Mouse (Mus musculus) liver, embryonic 15.5 days (tissue): ENCODE data around the gene Aplnr. TPM values are rescaled to one million over a fixed set of nuclear protein-coding genes. Genes with fewer than 3 reads are reported as not detected.
A peak's percentile ranks its signal among the peaks of the same experiment; 100 is the strongest.

Experiments used
- ATAC-seq: fragments of 200-750 bp; cut with Nextera tagmentation; 2 replicates; pipeline ENCODE4 v1.8.0; 2017; ENCODE audit warnings: moderate number of reproducible peaks, mild to moderate bottlenecking, moderate library complexity; ENCODE audit not compliant: insufficient read depth
- H3K27ac ChIP-seq: fragments of 300-500 bp; sonication (generic); replicated peaks from 2 replicates; pipeline ENCODE4 v1.5.1; 2015; ENCODE audit warnings: mild to moderate bottlenecking, inconsistent platforms
- H3K27me3 ChIP-seq: fragments of 300-500 bp; sonication (generic); 2 replicates; pipeline ENCODE4 v1.6.1; 2015; ENCODE audit warnings: mild to moderate bottlenecking, inconsistent platforms
- H3K36me3 ChIP-seq: fragments of 300-500 bp; sonication (generic); replicated peaks from 2 replicates; pipeline ENCODE4 v1.6.1; 2015; ENCODE audit warnings: moderate library complexity, mild to moderate bottlenecking, inconsistent platforms
- H3K4me1 ChIP-seq: fragments of 300-500 bp; sonication (generic); replicated peaks from 2 replicates; pipeline ENCODE4 v1.6.1; 2015; ENCODE audit warnings: inconsistent platforms
- H3K4me2 ChIP-seq: fragments of 300-500 bp; sonication (generic); 2 replicates; pipeline ENCODE4 v1.6.1; 2015; ENCODE audit warnings: moderate library complexity, mild to moderate bottlenecking, inconsistent platforms
- H3K4me3 ChIP-seq: fragments of 300-500 bp; sonication (generic); replicated peaks from 2 replicates; pipeline ENCODE4 v1.5.1; 2015; ENCODE audit warnings: mild to moderate bottlenecking, inconsistent platforms
- H3K9ac ChIP-seq: fragments of 300-500 bp; sonication (generic); 2 replicates; pipeline ENCODE4 v1.6.1; 2015; ENCODE audit warnings: moderate library complexity, mild to moderate bottlenecking, inconsistent platforms
- H3K9me3 ChIP-seq: fragments of 300-500 bp; sonication (generic); replicated peaks from 2 replicates; pipeline ENCODE4 v1.6.1; 2016; ENCODE audit warnings: inconsistent platforms
- WGBS: fragments of 180-500 bp; shearing (Covaris S2); methylation state at CpG from one replicate; pipeline ENCODE4 v1.1.7; 2015; ENCODE audit warnings: mixed read lengths; ENCODE audit not compliant: insufficient replicate concordance; 5-methylcytosine and 5-hydroxymethylcytosine counted together
- polyA plus RNA-seq: library from polyadenylated mRNA; unstranded; fragments of >200 nt; fragmentation: Nextera tagmentation; extraction: Ambion mirVana; gene quantifications from 2 replicates; pipeline ENCODE4 v1.2.1, GENCODE M21; 2015

Aplnr gene
- polyA plus RNA-seq, 1 experiment from 2014 or later = 1.6 TPM

DNA sequence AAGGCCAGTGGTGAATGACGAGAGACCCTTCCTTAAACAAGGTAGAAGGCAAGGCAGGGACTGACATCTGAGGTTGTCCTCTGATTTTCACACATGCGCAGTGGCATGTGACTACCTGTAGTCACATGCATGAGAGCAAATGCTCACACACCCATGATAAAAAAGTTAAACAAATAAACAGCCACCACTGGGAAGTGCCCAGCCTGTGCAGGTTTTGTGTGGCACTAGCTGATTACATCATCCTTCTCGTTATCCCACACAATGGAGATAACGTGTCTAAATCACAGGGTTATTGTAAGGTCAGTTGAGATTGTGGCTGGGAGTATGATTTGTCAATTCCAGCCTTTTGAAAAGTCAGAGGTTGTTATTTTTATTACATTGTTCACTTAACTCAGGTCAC is 29.1 kb upstream of the Aplnr start:
- Histone ChIP-seq H3K9ac (no peak overlapping the region), H3K4me3 (no peak overlapping the region), H3K4me1 (no peaks in the 10 kb centered on the region), H3K9me3 (no peaks in the 10 kb centered on the region), H3K4me2 (no peak overlapping the region), H3K27ac (no peak overlapping the region), H3K36me3 (no peaks in the 10 kb centered on the region), H3K27me3 (no peaks in the 10 kb centered on the region)
- ATAC-seq = no peak
- WGBS = 49% methylated on average over 4 of the region's 4 CpGs

DNA sequence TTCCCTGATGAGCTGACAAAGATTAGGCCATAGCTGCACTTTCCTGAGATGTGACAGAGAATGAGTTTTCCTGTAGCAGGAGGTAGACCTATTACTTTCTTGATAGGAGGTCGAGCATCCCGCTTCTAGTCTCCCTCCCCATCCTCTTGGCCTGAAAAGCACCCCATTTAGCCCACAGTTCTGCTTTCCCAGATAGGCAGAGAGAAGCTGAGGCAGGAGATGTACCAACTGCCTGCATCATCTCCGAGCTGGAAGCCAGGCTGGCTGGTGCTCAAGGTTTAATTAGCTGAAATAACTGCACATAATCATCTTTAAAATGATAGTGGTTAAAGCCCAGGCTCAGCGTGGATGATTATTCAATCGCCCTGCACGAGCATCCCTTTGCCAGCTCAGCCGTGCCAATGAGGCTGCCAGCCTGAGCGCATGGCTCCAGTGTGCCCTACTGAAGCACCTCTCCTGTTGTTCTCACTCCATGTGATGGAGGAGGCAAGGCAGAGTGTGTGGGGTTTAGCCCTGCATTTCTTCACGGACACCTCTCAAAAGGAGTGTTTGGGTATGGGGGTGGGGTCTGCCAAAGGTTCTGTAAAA is 25.6 kb upstream of the Aplnr start:
- no peak overlapping the region for H3K9ac ChIP-seq
- ATAC-seq = no peak
- H3K27me3 ChIP-seq = no peaks in the 10 kb centered on the region
- no peaks in the 10 kb centered on the region for H3K9me3 ChIP-seq
- H3K4me3 ChIP-seq = no peak overlapping the region
- H3K36me3 ChIP-seq = no peaks in the 10 kb centered on the region
- H3K4me2 ChIP-seq = no peak overlapping the region
- H3K4me1 ChIP-seq = no peaks in the 10 kb centered on the region
- WGBS = 64% methylated on average over 9 of the region's 9 CpGs
- H3K27ac ChIP-seq = no peak overlapping the region

DNA sequence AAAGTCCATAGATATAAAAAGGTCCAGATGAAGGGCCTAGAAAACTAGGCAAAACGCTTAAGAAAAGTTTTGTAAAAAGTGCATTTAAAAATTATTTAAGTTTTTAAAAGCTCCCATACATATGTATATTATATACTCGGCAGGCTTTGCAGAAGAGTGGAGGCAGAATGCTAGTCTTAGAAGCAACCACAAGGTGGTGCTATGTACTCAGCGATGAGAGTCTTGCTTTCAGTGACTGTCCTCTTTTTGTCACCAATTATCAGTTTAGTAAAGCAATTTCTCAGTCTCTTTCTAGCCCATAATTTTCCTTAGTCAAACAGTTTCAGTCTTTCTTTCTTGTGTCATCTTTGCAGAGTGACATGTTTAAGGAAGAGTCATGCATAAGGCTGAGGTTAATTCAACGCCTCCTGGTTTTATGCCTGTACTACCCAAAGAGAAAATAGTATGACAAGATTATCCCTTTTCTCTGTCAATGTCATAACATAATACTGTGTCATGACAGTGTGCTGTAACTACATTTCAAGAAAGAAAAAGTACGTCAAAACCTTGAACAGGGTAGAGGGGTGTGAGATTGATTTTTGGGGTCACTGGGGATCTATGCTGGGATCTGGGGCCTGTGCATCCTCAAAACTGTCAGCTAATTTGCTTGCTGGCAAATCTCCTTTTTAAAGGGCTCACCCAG is 12.7 kb upstream of the Aplnr start:
- ATAC-seq = no peak

DNA sequence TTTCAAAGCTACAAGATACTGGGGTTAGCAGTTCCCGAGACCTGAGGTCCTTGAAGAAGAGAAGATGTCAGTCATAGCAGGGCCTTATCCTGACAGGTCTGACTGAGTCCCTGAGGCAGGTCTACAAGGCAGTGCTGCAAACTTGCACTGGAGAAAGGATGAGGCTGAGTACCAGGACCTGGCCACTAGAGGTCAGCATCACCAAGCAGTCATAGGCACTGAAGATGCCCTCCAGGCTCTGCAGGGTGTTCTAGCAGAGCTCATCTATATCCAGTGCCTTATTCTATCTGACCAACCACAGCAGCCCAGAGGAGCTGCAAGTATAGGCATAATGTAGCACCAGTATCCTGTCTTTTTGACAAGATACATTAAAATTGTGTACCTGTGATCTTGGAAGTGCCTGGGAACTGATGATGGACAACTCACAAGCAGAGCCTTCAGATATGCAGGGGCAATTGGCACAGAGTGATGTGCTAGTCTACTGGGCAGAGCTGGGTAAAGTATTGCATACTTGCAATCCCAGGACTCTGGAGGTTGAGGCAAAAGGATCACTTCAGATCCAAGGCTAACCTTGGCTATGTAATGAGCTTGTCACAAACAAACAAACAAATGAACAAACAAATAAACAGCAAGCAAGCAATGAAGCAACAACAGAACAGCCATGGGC is 12.0 kb upstream of the Aplnr start:
- Histone ChIP-seq H3K9me3 (no peaks in the 10 kb centered on the region), H3K4me2 (no peak overlapping the region), H3K27ac (no peak overlapping the region), H3K27me3 (no peaks in the 10 kb centered on the region), H3K4me3 (no peak overlapping the region), H3K36me3 (no peaks in the 10 kb centered on the region), H3K9ac (no peak overlapping the region), H3K4me1 (no peaks in the 10 kb centered on the region)
- peak; percentile 40; the same call in 1 of the 2 replicates for ATAC-seq
- WGBS = 19% methylated on average over 1 of the region's 1 CpGs

More for the DNA sequence above, 12.7 kb upstream of the Aplnr start:
- no peaks in the 10 kb centered on the region for H3K27me3 ChIP-seq
- no peak overlapping the region for H3K9ac ChIP-seq
- H3K9me3 ChIP-seq = no peaks in the 10 kb centered on the region
- H3K36me3 ChIP-seq = no peaks in the 10 kb centered on the region
- whole genome bisulfite sequencing = 24% methylated on average over 5 of the region's 5 CpGs
- no peak overlapping the region for H3K4me2 ChIP-seq
- no peaks in the 10 kb centered on the region for H3K4me1 ChIP-seq
- no peak overlapping the region for H3K4me3 ChIP-seq
- H3K27ac ChIP-seq = no peak overlapping the region

DNA sequence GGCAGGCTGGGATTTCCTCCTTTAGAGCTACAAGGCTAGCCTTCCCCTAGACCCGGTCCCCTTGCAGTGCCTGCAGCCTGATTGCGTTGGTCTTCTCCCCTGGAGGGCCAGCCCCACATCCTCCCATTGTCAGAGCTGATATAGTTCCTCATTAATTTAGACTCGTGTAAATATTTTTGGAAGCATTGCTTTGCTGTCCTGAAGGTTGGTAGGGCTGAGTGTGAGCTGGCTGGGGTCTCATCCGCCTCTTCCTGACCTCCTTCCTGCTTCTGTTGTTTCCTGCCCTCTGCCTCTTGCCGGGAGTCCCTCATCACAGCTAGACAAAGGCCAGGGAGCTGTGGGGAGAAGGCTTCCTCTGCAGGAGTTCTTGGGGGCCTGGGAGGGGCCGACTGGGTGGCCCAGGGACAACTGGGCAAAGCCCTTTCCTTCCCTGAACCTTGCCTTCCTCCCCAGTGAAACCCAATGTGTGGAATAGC is 6.5 kb upstream of the Aplnr start:
- peak; percentile 42; the same call in 1 of the 2 replicates for ATAC-seq
- Histone ChIP-seq H3K9ac (no peak overlapping the region), H3K36me3 (no peaks in the 10 kb centered on the region), H3K4me1 (peaks cover 21% of the 10 kb centered on the region), H3K27me3 (no peaks in the 10 kb centered on the region), H3K9me3 (no peaks in the 10 kb centered on the region), H3K27ac (no peak overlapping the region), H3K4me3 (no peak overlapping the region), H3K4me2 (no peak overlapping the region)
- 18% methylated on average over 6 of the region's 6 CpGs for WGBS

DNA sequence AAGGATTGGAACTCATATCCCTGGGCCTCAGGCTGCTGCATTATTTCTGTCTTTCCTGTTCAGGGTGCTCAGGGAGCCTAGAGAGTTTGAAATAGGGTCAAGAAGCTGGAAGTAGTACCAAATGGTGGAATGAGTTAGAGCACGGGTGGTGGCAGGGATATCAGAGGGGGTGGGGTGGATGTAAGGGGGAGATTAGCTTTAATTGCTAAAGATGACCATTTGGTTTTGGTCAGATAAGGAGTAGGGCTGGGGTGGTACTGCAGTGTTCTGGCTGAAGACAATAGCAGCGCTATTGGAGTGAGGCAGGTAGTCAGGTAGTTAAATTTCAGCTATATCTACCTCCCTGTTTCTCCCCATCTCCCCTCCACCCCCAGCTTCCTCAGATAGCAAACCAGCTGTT is 4.8 kb upstream of the Aplnr start:
- Histone ChIP-seq H3K4me1 (peaks cover 21% of the 10 kb centered on the region), H3K36me3 (no peaks in the 10 kb centered on the region), H3K4me3 (no peak overlapping the region), H3K4me2 (peak overlapping the region; percentile 33), H3K9ac (no peak overlapping the region), H3K27ac (no peak overlapping the region), H3K9me3 (no peaks in the 10 kb centered on the region), H3K27me3 (0 out of 2 replicates have a peak, but pooled peaks cover 4% of the 10 kb centered on the region)
- ATAC-seq = peak; percentile 76
- 7% methylated on average over 2 of the region's 2 CpGs for WGBS

DNA sequence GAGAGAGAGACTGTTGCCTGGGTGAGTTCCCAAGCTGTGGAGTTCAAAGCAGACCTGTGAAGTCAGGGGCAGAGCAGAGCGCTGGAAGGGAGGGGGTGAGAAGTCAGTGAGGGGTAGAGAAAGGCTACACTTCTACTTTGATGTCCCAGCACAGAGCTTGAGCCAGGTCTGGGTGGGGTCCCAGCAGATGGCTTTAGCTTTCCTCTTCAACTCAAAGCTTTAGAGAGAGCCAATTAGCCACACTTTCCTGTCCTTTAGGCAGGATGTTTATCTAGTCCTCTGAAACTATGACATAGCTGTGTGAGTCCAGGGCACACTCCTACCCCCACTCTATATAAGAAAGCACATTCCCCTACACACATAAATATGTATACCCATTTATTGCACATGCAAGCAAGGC is 4.3 kb upstream of the Aplnr start:
- 36% methylated on average over 1 of the region's 1 CpGs for WGBS
- no peak overlapping the region for H3K4me2 ChIP-seq
- no peaks in the 10 kb centered on the region for H3K9me3 ChIP-seq
- 0 out of 2 replicates have a peak overlapping the region, but pooled peaks have one; percentile 7 for H3K27ac ChIP-seq
- no peak overlapping the region for H3K9ac ChIP-seq
- H3K36me3 ChIP-seq = no peaks in the 10 kb centered on the region
- peaks cover 21% of the 10 kb centered on the region for H3K4me1 ChIP-seq
- 0 out of 2 replicates have a peak, but pooled peaks cover 8% of the 10 kb centered on the region for H3K27me3 ChIP-seq
- no peak overlapping the region for H3K4me3 ChIP-seq
- no peak for ATAC-seq

DNA sequence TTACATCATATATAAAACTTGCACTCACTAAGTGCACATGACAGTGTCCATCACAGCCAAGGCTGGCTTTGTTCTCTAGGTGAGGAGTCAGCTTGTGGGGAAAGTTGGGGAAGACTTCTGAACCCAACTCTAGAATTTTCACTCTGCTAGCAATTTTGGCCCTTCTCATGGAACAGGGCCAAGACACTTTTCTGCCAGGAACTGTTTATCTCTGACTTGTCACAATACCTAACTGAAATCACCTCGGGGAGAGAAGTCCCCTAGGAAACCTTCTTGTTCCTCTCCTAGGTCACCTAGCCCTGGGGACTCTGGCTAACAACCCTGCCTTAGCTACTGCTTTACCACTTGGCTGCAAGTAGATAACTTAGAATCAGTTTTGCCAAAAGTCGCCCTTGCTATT is 3.8 kb upstream of the Aplnr start:
- no peak overlapping the region for H3K4me2 ChIP-seq
- no peak for ATAC-seq
- H3K27me3 ChIP-seq = peaks cover 13% of the 10 kb centered on the region; the same call in 1 of the 2 replicates
- H3K27ac ChIP-seq = 0 out of 2 replicates have a peak overlapping the region, but pooled peaks have one; percentile 7
- 18% methylated on average over 2 of the region's 2 CpGs for WGBS
- no peaks in the 10 kb centered on the region for H3K9me3 ChIP-seq
- no peak overlapping the region for H3K4me3 ChIP-seq
- H3K36me3 ChIP-seq = no peaks in the 10 kb centered on the region
- H3K4me1 ChIP-seq = peaks cover 21% of the 10 kb centered on the region
- no peak overlapping the region for H3K9ac ChIP-seq

DNA sequence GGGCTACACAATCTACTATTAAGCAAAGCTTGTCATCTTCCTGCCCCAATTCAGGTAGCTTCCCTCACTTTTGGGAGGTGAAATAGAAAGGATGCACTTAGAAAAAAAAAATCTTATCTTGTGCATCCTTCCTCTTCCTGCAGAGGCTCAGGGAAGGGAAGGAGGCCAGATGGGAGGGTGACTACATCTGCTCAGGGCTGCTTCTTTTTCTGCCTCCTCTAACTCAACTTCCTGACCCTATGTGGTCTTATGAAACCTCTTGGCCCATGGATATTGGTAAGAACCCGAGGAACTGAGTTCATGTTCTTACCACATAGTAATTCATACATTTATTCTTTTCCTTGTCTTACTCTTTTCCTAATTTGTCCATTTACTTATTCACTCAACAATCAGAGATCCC is 926 bp upstream of the Aplnr start:
- H3K36me3 ChIP-seq = no peaks in the 10 kb centered on the region
- 2% methylated on average over 1 of the region's 1 CpGs for WGBS
- H3K9me3 ChIP-seq = no peaks in the 10 kb centered on the region
- H3K4me3 ChIP-seq = no peak overlapping the region
- H3K9ac ChIP-seq = no peak overlapping the region
- peaks cover 25% of the 10 kb centered on the region for H3K4me1 ChIP-seq
- no peak overlapping the region for H3K27ac ChIP-seq
- ATAC-seq = no peak
- H3K4me2 ChIP-seq = no peak overlapping the region
- H3K27me3 ChIP-seq = peaks cover 18% of the 10 kb centered on the region; the same call in 1 of the 2 replicates

DNA sequence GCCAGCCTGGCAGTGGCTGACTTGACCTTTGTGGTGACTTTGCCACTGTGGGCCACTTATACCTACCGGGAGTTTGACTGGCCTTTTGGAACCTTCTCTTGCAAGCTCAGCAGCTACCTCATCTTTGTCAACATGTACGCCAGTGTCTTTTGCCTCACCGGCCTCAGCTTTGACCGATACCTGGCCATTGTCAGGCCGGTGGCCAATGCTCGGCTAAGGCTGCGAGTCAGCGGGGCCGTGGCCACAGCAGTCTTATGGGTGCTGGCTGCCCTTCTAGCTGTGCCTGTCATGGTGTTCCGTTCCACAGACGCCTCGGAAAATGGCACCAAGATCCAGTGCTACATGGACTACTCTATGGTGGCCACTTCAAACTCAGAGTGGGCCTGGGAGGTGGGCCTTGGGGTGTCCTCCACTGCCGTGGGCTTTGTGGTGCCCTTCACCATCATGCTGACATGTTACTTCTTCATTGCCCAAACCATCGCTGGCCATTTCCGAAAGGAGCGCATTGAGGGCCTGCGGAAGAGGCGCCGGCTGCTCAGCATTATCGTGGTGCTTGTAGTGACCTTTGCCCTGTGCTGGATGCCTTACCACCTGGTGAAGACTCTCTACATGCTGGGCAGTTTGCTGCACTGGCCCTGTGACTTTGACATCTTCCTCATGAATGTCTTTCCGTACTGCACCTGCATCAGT is 951 bp downstream of the Aplnr start:
- Histone ChIP-seq H3K27ac (no peak overlapping the region), H3K9me3 (no peaks in the 10 kb centered on the region), H3K27me3 (peaks cover 18% of the 10 kb centered on the region; the same call in 1 of the 2 replicates), H3K4me1 (peaks cover 13% of the 10 kb centered on the region), H3K4me3 (no peak overlapping the region), H3K4me2 (no peak overlapping the region), H3K9ac (no peak overlapping the region), H3K36me3 (no peaks in the 10 kb centered on the region)
- ATAC-seq = no peak
- 62% methylated on average over 21 of the region's 21 CpGs for WGBS
